Mouse (Mus musculus): ENCODE data around the gene Tbcb.
"Not testable (repeated sequence)": the region's sequence is repeated elsewhere in the genome, so short reads cannot be mapped to it uniquely, and the experiment has no call there.

GRCm38 (mm10) chr7:30206364-30206763, 25.7 kb downstream of the Tbcb start:
- not testable (repeated sequence) for TF ChIP-seq GATA1 (IDR thresholded peaks at IDR 0.05; ENCODE audit: borderline replicate concordance, low read length); FLI1 (IDR thresholded peaks at IDR 0.05; ENCODE audit: low read length)

All from megakaryocyte, embryonic 14.5 days (primary cell).